Mouse (Mus musculus): ENCODE results near the gene Limk2. TPM values are rescaled to one million over a fixed set of nuclear protein-coding genes. Genes with fewer than 3 reads are reported as not detected.

The Limk2 gene
- total and polyA plus RNA-seq, 3 experiments = 33.0 to 47.1 (median 46.1) TPM

DNA sequence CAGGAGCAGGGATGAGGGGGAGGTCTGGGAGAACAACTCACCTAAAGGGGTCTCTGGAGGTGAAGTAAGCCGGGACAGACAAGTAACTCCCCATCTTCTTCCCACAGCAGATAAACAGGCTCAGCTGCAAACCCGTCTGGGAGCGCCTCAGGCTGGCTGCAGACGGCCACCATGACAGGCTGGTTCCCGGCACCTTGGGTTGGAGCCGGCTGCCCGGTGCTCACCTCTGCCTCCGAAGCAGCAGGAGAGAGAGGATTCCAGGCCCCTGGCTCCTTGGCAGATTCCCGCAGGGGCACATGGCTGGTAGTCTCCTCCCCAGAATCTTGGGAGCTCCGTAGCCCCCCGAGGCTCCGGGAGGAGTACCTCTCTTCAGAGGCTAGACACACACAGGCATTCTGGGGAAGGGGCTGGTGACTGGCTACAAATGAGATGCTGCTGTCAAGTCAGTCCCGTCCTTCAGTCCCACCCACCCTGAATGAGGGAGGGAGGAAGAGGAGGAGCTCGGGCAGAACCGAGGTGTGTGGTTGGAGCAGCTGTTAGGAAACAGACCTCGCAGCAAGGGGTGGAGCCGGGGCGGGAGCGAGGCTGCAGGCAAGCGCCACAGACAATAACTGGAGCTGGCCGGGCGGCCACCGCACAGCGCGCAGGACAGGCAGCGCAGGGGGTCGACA is 37.9 kb downstream of the Limk2 start:
- Histone ChIP-seq H3K4me3 (ENCODE audit: low read depth, low read length) (peak overlapping the region; percentile 55), H3K27me3 (ENCODE audit: insufficient read depth, low read length) (no peaks in the 10 kb centered on the region), H3K36me3 (replicated peaks) (peaks cover 89% of the 10 kb centered on the region), H3K4me1 (ENCODE audit: insufficient read depth, low read depth, low read length) (peaks cover 12% of the 10 kb centered on the region), H3K9me3 (replicated peaks) (no peaks in the 10 kb centered on the region)
- DNase-seq (ENCODE audit: low spot score) (peak; percentile 46), ATAC-seq (ENCODE audit: extremely low read depth, insufficient number of reproducible peaks, low FRiP score, poor library complexity, severe bottlenecking) (peak; percentile 86)
- TF ChIP-seq TAL1 (conservative IDR thresholded peaks at IDR 0.05; ENCODE audit: low read depth, low read length) = no peak
- no peak for TF ChIP-seq GATA1 (IDR thresholded peaks at IDR 0.05; ENCODE audit: borderline replicate concordance, low read length)
- TF ChIP-seq GATA2 (IDR thresholded peaks at IDR 0.05; ENCODE audit: borderline replicate concordance, low read depth, low read length) = no peak
- no peak for TF ChIP-seq POLR2AphosphoS5 (IDR thresholded peaks at IDR 0.05; ENCODE audit: insufficient replicate concordance, low read depth, low read length)
- no peak for TF ChIP-seq CTCF (IDR thresholded peaks at IDR 0.05; ENCODE audit: low read depth, low read length)

- Histone ChIP-seq H3K36me3 (replicated peaks) (peaks cover 88% of the 10 kb centered on the region), H3K9me3 (replicated peaks) (no peaks in the 10 kb centered on the region), H3K27me3 (ENCODE audit: insufficient read depth, low read length) (no peaks in the 10 kb centered on the region), H3K4me1 (ENCODE audit: insufficient read depth, low read depth, low read length) (peaks cover 12% of the 10 kb centered on the region), H3K4me3 (ENCODE audit: low read depth, low read length) (no peak overlapping the region)
- TF ChIP-seq GATA2 (IDR thresholded peaks at IDR 0.05; ENCODE audit: borderline replicate concordance, low read depth, low read length) (no peak), GATA1 (IDR thresholded peaks at IDR 0.05; ENCODE audit: borderline replicate concordance, low read length) (no peak), TAL1 (conservative IDR thresholded peaks at IDR 0.05; ENCODE audit: low read depth, low read length) (no peak), POLR2AphosphoS5 (IDR thresholded peaks at IDR 0.05; ENCODE audit: insufficient replicate concordance, low read depth, low read length) (no peak), CTCF (IDR thresholded peaks at IDR 0.05; ENCODE audit: low read depth, low read length) (no peak)
- ATAC-seq (ENCODE audit: extremely low read depth, insufficient number of reproducible peaks, low FRiP score, poor library complexity, severe bottlenecking) (no peak), DNase-seq (ENCODE audit: low spot score) (no peak)
These were observed 38.8 kb downstream of the Limk2 start for GRCm38 (mm10) chr11:3370162-3370561.

DNA sequence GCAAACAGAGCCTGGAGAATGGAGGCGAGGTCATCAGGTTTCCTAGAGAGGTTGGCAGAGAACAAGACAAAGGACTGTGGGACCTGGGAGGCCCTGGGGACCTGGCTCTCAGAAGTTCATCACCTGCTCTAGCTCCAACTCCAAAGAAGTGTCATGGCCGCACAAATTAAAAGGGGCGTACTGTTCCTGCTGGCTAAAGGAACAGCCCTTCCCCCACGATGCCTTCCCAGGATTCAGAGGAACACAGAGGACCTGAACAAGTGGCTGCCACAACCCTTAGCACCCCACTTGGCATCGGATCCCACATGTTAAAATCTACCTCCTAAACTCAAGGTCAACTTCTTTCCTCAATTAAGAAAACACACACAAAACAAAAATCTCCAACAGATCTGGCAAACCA is 39.5 kb downstream of the Limk2 start:
- Histone ChIP-seq H3K36me3 (replicated peaks) (peaks cover 85% of the 10 kb centered on the region), H3K9me3 (replicated peaks) (no peaks in the 10 kb centered on the region), H3K4me3 (ENCODE audit: low read depth, low read length) (no peak overlapping the region), H3K27me3 (ENCODE audit: insufficient read depth, low read length) (no peaks in the 10 kb centered on the region), H3K4me1 (ENCODE audit: insufficient read depth, low read depth, low read length) (peaks cover 12% of the 10 kb centered on the region)
- TF ChIP-seq POLR2AphosphoS5 (IDR thresholded peaks at IDR 0.05; ENCODE audit: insufficient replicate concordance, low read depth, low read length) (no peak), TAL1 (conservative IDR thresholded peaks at IDR 0.05; ENCODE audit: low read depth, low read length) (no peak), CTCF (IDR thresholded peaks at IDR 0.05; ENCODE audit: low read depth, low read length) (no peak), GATA1 (IDR thresholded peaks at IDR 0.05; ENCODE audit: borderline replicate concordance, low read length) (no peak), GATA2 (IDR thresholded peaks at IDR 0.05; ENCODE audit: borderline replicate concordance, low read depth, low read length) (no peak)
- ATAC-seq (ENCODE audit: extremely low read depth, insufficient number of reproducible peaks, low FRiP score, poor library complexity, severe bottlenecking) (no peak), DNase-seq (ENCODE audit: low spot score) (no peak)

DNA sequence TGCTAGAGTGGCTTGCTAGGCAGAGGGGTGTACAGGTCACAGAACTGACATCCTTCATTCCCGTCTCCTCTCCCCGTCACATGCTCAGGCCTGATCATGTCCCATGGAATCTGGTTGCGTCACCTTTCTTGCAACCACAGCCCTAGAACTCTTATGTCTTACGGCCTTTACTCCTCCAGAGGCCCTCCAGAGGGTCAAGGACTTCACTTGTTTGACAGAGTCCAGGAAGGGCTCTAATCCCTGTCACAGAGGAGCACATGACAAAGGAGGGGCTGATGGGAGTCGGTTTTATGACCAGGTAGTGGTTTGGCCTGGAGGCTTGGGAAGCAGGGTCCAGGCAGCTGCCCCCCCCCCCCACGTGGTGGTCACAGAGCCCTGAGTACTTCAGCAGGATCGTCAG is 40.0 kb downstream of the Limk2 start:
- Histone ChIP-seq H3K27me3 (ENCODE audit: insufficient read depth, low read length) (no peaks in the 10 kb centered on the region), H3K4me3 (ENCODE audit: low read depth, low read length) (no peak overlapping the region), H3K4me1 (ENCODE audit: insufficient read depth, low read depth, low read length) (peaks cover 12% of the 10 kb centered on the region), H3K9me3 (replicated peaks) (no peaks in the 10 kb centered on the region), H3K36me3 (replicated peaks) (peaks cover 84% of the 10 kb centered on the region)
- no peak for ATAC-seq (ENCODE audit: extremely low read depth, insufficient number of reproducible peaks, low FRiP score, poor library complexity, severe bottlenecking)
- TF ChIP-seq GATA2 (IDR thresholded peaks at IDR 0.05; ENCODE audit: borderline replicate concordance, low read depth, low read length) (no peak), GATA1 (IDR thresholded peaks at IDR 0.05; ENCODE audit: borderline replicate concordance, low read length) (no peak), CTCF (IDR thresholded peaks at IDR 0.05; ENCODE audit: low read depth, low read length) (no peak), POLR2AphosphoS5 (IDR thresholded peaks at IDR 0.05; ENCODE audit: insufficient replicate concordance, low read depth, low read length) (no peak), TAL1 (conservative IDR thresholded peaks at IDR 0.05; ENCODE audit: low read depth, low read length) (no peak)
- DNase-seq (ENCODE audit: low spot score) = no peak

GRCm38 (mm10) chr11:3366411-3366810 is 42.6 kb downstream of the Limk2 start:
- ATAC-seq (ENCODE audit: extremely low read depth, insufficient number of reproducible peaks, low FRiP score, poor library complexity, severe bottlenecking) (no peak), DNase-seq (ENCODE audit: low spot score) (no peak)
- no peaks in the 10 kb centered on the region for H3K9me3 ChIP-seq (replicated peaks)

GRCm38 (mm10) chr11:3362854-3363253 is 46.1 kb downstream of the Limk2 start:
- DNase-seq (ENCODE audit: low spot score) = no peak
- no peaks in the 10 kb centered on the region; the same call in 1 of the 2 replicates for H3K4me1 ChIP-seq (ENCODE audit: insufficient read depth, low read depth, low read length)
- TF ChIP-seq GATA2 (IDR thresholded peaks at IDR 0.05; ENCODE audit: borderline replicate concordance, low read depth, low read length) = no peak
- no peak for TF ChIP-seq CTCF (IDR thresholded peaks at IDR 0.05; ENCODE audit: low read depth, low read length)
- TF ChIP-seq POLR2AphosphoS5 (IDR thresholded peaks at IDR 0.05; ENCODE audit: insufficient replicate concordance, low read depth, low read length) = no peak
- TF ChIP-seq GATA1 (IDR thresholded peaks at IDR 0.05; ENCODE audit: borderline replicate concordance, low read length) = no peak
- TF ChIP-seq TAL1 (conservative IDR thresholded peaks at IDR 0.05; ENCODE audit: low read depth, low read length) = no peak
- H3K27me3 ChIP-seq (ENCODE audit: insufficient read depth, low read length) = no peaks in the 10 kb centered on the region
- H3K4me3 ChIP-seq (ENCODE audit: low read depth, low read length) = no peak overlapping the region
- no peaks in the 10 kb centered on the region for H3K9me3 ChIP-seq (replicated peaks)
- no peak for ATAC-seq (ENCODE audit: extremely low read depth, insufficient number of reproducible peaks, low FRiP score, poor library complexity, severe bottlenecking)
- peaks cover 77% of the 10 kb centered on the region for H3K36me3 ChIP-seq (replicated peaks)

More at GRCm38 (mm10) chr11:3366411-3366810, 42.6 kb downstream of the Limk2 start:
- Histone ChIP-seq H3K4me1 (ENCODE audit: insufficient read depth, low read depth, low read length) (peaks cover 6% of the 10 kb centered on the region), H3K27me3 (ENCODE audit: insufficient read depth, low read length) (no peaks in the 10 kb centered on the region), H3K36me3 (replicated peaks) (peaks cover 79% of the 10 kb centered on the region), H3K4me3 (ENCODE audit: low read depth, low read length) (no peak overlapping the region)
- TF ChIP-seq POLR2AphosphoS5 (IDR thresholded peaks at IDR 0.05; ENCODE audit: insufficient replicate concordance, low read depth, low read length) (no peak), CTCF (IDR thresholded peaks at IDR 0.05; ENCODE audit: low read depth, low read length) (no peak), GATA1 (IDR thresholded peaks at IDR 0.05; ENCODE audit: borderline replicate concordance, low read length) (no peak), GATA2 (IDR thresholded peaks at IDR 0.05; ENCODE audit: borderline replicate concordance, low read depth, low read length) (no peak), TAL1 (conservative IDR thresholded peaks at IDR 0.05; ENCODE audit: low read depth, low read length) (no peak)

Data from G1E (cell line).